Mouse (Mus musculus) CH12.LX (cell line): Measurements from ENCODE around the gene Cldn14. TPM values are rescaled to one million over a fixed set of nuclear protein-coding genes. Genes with fewer than 3 reads are reported as not detected.

Experiments
- DNase-seq: peaks from one replicate; pipeline ENCODE4 v3.0.0-alpha.2; 2013; ENCODE audit errors: extremely low read depth
- H3K27ac ChIP-seq: 2 replicates; pipeline ENCODE4 v1.5.1; 2012; ENCODE audit warnings: low read depth, mild to moderate bottlenecking, control low read depth, moderate library complexity; ENCODE audit not compliant: insufficient read depth
- H3K27me3 ChIP-seq: replicated peaks from 2 replicates; pipeline ENCODE3; 2012; ENCODE audit warnings: inconsistent platforms
- H3K36me3 ChIP-seq, 2 experiments: replicated peaks in 1 of 2; 2 replicates each; pipeline versions ENCODE3 to v1.6.1; 2012; ENCODE audit warnings: inconsistent platforms in 1 of 2, low read length in 1 of 2, mild to moderate bottlenecking in 1 of 2, mixed read lengths in 1 of 2, moderate library complexity in 1 of 2; ENCODE audit not compliant: control insufficient read depth in 1 of 2, insufficient read depth in 1 of 2
- H3K4me1 ChIP-seq, 2 experiments: 2 replicates each; pipeline ENCODE4 v1.6.1; 2012; ENCODE audit warnings: inconsistent platforms in 1 of 2, moderate library complexity in 1 of 2; ENCODE audit not compliant: insufficient read depth in 2 of 2, control insufficient read depth in 1 of 2
- H3K4me2 ChIP-seq: 2 replicates; pipeline ENCODE4 v1.6.1; 2012; ENCODE audit warnings: low read depth, mild to moderate bottlenecking, control low read depth; ENCODE audit not compliant: poor library complexity, insufficient read depth, severe bottlenecking
- H3K4me3 ChIP-seq, 3 experiments: fragments of 150-350 bp in 1 of 3; sonication (generic) in 1 of 3; replicated peaks in 1 of 3; 2 replicates each; pipeline versions ENCODE3 to v1.5.1; 2011 to 2012; ENCODE audit warnings: low read depth in 2 of 3, low read length in 2 of 3, mild to moderate bottlenecking in 2 of 3, moderate library complexity in 2 of 3, control low read depth in 1 of 3, improper control_type of control experiment in 1 of 3, inconsistent platforms in 1 of 3, mixed read lengths in 1 of 3; ENCODE audit not compliant: poor library complexity in 1 of 3
- H3K79me2 ChIP-seq: replicated peaks from 2 replicates; pipeline ENCODE4 v1.6.1; 2012; ENCODE audit warnings: mild to moderate bottlenecking, moderate library complexity; ENCODE audit not compliant: control insufficient read depth, poor library complexity, insufficient read depth, severe bottlenecking; ENCODE audit errors: extremely low read depth
- H3K9ac ChIP-seq: 2 replicates; pipeline ENCODE4 v1.6.1; 2012; ENCODE audit warnings: low read depth, mild to moderate bottlenecking, control low read depth, moderate library complexity; ENCODE audit not compliant: insufficient read depth
- H3K9me3 ChIP-seq: replicated peaks from 2 replicates; pipeline ENCODE3; 2012; ENCODE audit warnings: low read length, inconsistent platforms, mixed read lengths
- CHD2 ChIP-seq: IDR thresholded peaks from 2 replicates; pipeline ENCODE4 v1.6.1; 2011; ENCODE audit warnings: low read length, improper control_type of control experiment
- CTCF ChIP-seq, 2 experiments: IDR thresholded peaks in 1 of 2; conservative IDR thresholded peaks in 1 of 2; 2 replicates each; pipeline ENCODE4 v1.5.1; 2011 to 2012; ENCODE audit warnings: low read depth in 2 of 2, low read length in 2 of 2, improper control_type of control experiment in 1 of 2, inconsistent platforms in 1 of 2, mild to moderate bottlenecking in 1 of 2, moderate library complexity in 1 of 2
- E2F4 ChIP-seq: IDR thresholded peaks from 2 replicates; pipeline ENCODE4 v1.6.1; 2011; ENCODE audit warnings: low read depth, low read length, improper control_type of control experiment; ENCODE audit not compliant: insufficient replicate concordance
- ELF1 ChIP-seq: IDR thresholded peaks from 2 replicates; pipeline ENCODE4 v1.6.1; 2014; ENCODE audit warnings: low read depth, mild to moderate bottlenecking, inconsistent platforms, low read length, improper control_type of control experiment
- EP300 ChIP-seq: IDR thresholded peaks from 2 replicates; pipeline ENCODE4 v1.6.1; 2011; ENCODE audit warnings: low read length, improper control_type of control experiment
- ETS1 ChIP-seq: conservative IDR thresholded peaks from 2 replicates; pipeline ENCODE4 v1.6.1; 2012; ENCODE audit warnings: low read depth, mild to moderate bottlenecking, inconsistent platforms, low read length, improper control_type of control experiment, moderate library complexity
- IRF4 ChIP-seq: IDR thresholded peaks from 2 replicates; pipeline ENCODE4 v1.6.1; 2014; ENCODE audit warnings: low read depth, mild to moderate bottlenecking, inconsistent platforms, low read length, improper control_type of control experiment
- JUND ChIP-seq: conservative IDR thresholded peaks from 2 replicates; pipeline ENCODE4 v1.6.1; 2011; ENCODE audit warnings: low read depth, low read length, improper control_type of control experiment
- KAT2A ChIP-seq: IDR thresholded peaks from 2 replicates; pipeline ENCODE4 v1.6.1; 2012; ENCODE audit warnings: low read length, improper control_type of control experiment, inconsistent platforms; ENCODE audit not compliant: insufficient replicate concordance
- MAX ChIP-seq: IDR thresholded peaks from 2 replicates; pipeline ENCODE4 v1.6.1; 2011; ENCODE audit warnings: low read length, improper control_type of control experiment
- MEF2A ChIP-seq: IDR thresholded peaks from 2 replicates; pipeline ENCODE4 v1.6.1; 2014; ENCODE audit warnings: low read depth, mild to moderate bottlenecking, inconsistent platforms, low read length, improper control_type of control experiment, borderline replicate concordance
- MXI1 ChIP-seq: IDR thresholded peaks from 2 replicates; pipeline ENCODE4 v1.6.1; 2011; ENCODE audit warnings: mild to moderate bottlenecking, low read depth, low read length, improper control_type of control experiment
- MYC ChIP-seq: IDR thresholded peaks from 2 replicates; pipeline ENCODE4 v1.6.1; 2011; ENCODE audit warnings: low read depth, mild to moderate bottlenecking, improper control_type of control experiment, low read length
- NELFE ChIP-seq: IDR thresholded peaks from 2 replicates; pipeline ENCODE4 v1.6.1; 2011; ENCODE audit warnings: low read depth, low read length, improper control_type of control experiment
- NRF1 ChIP-seq: IDR thresholded peaks from 2 replicates; pipeline ENCODE4 v1.6.1; 2014; ENCODE audit warnings: low read depth, mild to moderate bottlenecking, inconsistent platforms, low read length, improper control_type of control experiment, moderate library complexity
- POLR2AphosphoS2 ChIP-seq: IDR thresholded peaks from 2 replicates; pipeline ENCODE4 v1.6.1; 2011; ENCODE audit warnings: low read depth, low read length, improper control_type of control experiment
- RAD21 ChIP-seq: IDR thresholded peaks from 2 replicates; pipeline ENCODE4 v1.6.1; 2011; ENCODE audit warnings: low read depth, mild to moderate bottlenecking, low read length, improper control_type of control experiment, moderate library complexity
- RCOR1 ChIP-seq: conservative IDR thresholded peaks from 2 replicates; pipeline ENCODE4 v1.6.1; 2012; ENCODE audit warnings: low read depth, mild to moderate bottlenecking, inconsistent platforms, low read length, improper control_type of control experiment
- SIN3A ChIP-seq: IDR thresholded peaks from 2 replicates; pipeline ENCODE4 v1.6.1; 2012; ENCODE audit warnings: low read length, improper control_type of control experiment, inconsistent platforms
- UBTF ChIP-seq: IDR thresholded peaks from 2 replicates; pipeline ENCODE4 v1.6.1; 2012; ENCODE audit warnings: low read depth, mild to moderate bottlenecking, inconsistent platforms, low read length, improper control_type of control experiment, moderate library complexity
- USF2 ChIP-seq: conservative IDR thresholded peaks from 2 replicates; pipeline ENCODE4 v1.6.1; 2011; ENCODE audit warnings: low read depth, low read length, improper control_type of control experiment
- dilution Hi-C: fragments of 300-500 bp; cut with MboI; formaldehyde crosslinking; loops from 2 replicates; pipeline ENCODE4 v1.14.3; 2020; ENCODE audit warnings: low sequenced_read_pairs; ENCODE audit not compliant: extremely low pct_unique_long_range_greater_than_20kb, extremely low pct_ligation_motif_present
- in situ Hi-C: fragments of 300-500 bp; cut with MboI; formaldehyde crosslinking; loops from 3 replicates; pipeline ENCODE4 v1.14.3; 2019; ENCODE audit warnings: low sequenced_read_pairs, low pct_ligation_motif_present, low pct_unique_long_range_greater_than_20kb, mixed read lengths
- polyA plus RNA-seq: library from polyadenylated mRNA; unstranded; fragments of >175 nt; gene quantifications from 2 replicates; pipeline ENCODE4 v1.2.1, GENCODE M21; 2012; ENCODE audit warnings: low read depth; ENCODE audit not compliant: insufficient read length
- total RNA-seq, 2 experiments: library from RNA; depleted of rRNA; stranded (reverse); fragments of 300-350 nt in 1 of 2; fragments of >200 nt in 1 of 2; gene quantifications; 2 replicates each; pipeline ENCODE4 v1.2.3; 2012 to 2014

Gene Cldn14
- total and polyA plus RNA-seq, 3 experiments: 0.15 to 0.25 (median 0.21) TPM

DNA sequence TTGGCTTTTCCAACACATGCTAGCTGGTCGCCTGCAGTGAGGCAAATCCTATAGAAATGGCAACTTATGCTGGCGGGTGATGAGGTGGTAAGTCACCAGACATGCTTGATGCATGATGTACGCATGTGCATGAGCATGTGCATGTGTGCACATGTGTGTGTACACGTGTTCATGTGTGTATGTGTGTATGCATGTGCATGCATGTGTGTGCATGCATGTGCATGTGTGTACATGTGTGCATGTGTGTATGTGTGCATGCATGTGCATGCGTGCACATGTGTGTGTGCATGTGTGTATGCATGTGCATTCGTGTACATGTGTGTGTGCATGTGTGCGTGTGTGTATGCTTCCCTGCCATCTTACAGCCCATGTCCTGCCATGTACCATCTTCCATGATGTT is 28.6 kb upstream of the Cldn14 start:
- dilution Hi-C loops (no loop called here), in situ Hi-C loops (loop anchor here (10.0 kb wide), 1 partner anchor 218 kb away; no protein-coding TSS in a partner anchor)
- Histone ChIP-seq H3K27me3 (no peaks in the 10 kb centered on the region), H3K4me3 (peak overlapping the region in 1 of 3 experiments; percentile 6), H3K9me3 (no peaks in the 10 kb centered on the region), H3K36me3 (peaks cover 0 to 2% of the 10 kb centered on the region in 2 experiments), H3K9ac (no peak overlapping the region), H3K79me2 (no peaks in the 10 kb centered on the region), H3K4me2 (no peak overlapping the region), H3K4me1 (peaks cover 9 to 14% of the 10 kb centered on the region in 2 experiments; a peak in 3 of 4 replicates), H3K27ac (no peak overlapping the region; the same call in 1 of the 2 replicates)
- no peak for DNase-seq
- TF ChIP-seq KAT2A: no peak
- no peak for TF ChIP-seq NELFE
- 0 out of 2 replicates have a peak, but pooled peaks have one; percentile 21 for TF ChIP-seq MAX
- TF ChIP-seq MYC: no peak
- TF ChIP-seq POLR2AphosphoS2: no peak
- TF ChIP-seq CHD2: no peak
- TF ChIP-seq SIN3A: no peak
- no peak for TF ChIP-seq JUND

DNA sequence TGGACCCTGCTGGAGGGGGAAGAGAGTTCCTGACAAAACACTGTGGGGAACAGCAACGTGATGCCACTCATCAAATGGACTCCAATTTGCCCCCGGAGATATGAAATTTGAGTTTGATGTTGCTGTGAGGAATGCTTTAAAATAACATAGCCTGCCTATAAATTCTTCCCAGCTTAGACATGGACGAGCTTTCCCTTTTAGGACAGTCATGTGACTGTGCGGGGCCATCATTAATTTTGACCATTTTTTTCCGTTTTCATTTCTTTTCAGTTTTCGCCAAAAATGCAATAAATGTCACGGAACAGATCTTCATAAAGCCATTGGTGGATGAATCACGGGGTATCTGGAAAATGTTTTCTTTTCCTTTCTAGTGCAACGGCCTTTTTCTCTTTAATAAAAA is 25.5 kb upstream of the Cldn14 start:
- H3K79me2 ChIP-seq: no peaks in the 10 kb centered on the region
- no peaks in the 10 kb centered on the region for H3K27me3 ChIP-seq
- peaks cover 0 to 2% of the 10 kb centered on the region in 2 experiments for H3K36me3 ChIP-seq
- H3K4me3 ChIP-seq: no peak overlapping the region
- in situ Hi-C loops (loop anchor here (10.0 kb wide), 1 partner anchor 221 kb away; no protein-coding TSS in a partner anchor), dilution Hi-C loops (no loop called here)
- TF ChIP-seq CTCF (conservative IDR thresholded peaks at IDR 0.05 in 1 of 2, IDR thresholded peaks at IDR 0.05 in 1 of 2; ENCODE audit: low read depth in 2 of 2, low read length in 2 of 2): no peak
- TF ChIP-seq RCOR1: no peak
- TF ChIP-seq MYC: no peak
- TF ChIP-seq RAD21: no peak
- TF ChIP-seq MEF2A: no peak
- no peak for TF ChIP-seq CHD2
- TF ChIP-seq IRF4: no peak
- no peak for TF ChIP-seq UBTF
- no peak for TF ChIP-seq ELF1
- no peak for TF ChIP-seq ETS1
- no peak for TF ChIP-seq E2F4
- TF ChIP-seq MXI1: no peak
- TF ChIP-seq EP300: no peak
- TF ChIP-seq NRF1: no peak
- TF ChIP-seq USF2: no peak
- H3K9ac ChIP-seq: no peak overlapping the region
- H3K27ac ChIP-seq: no peak overlapping the region
- no peak for DNase-seq
- H3K4me1 ChIP-seq: peaks cover 3 to 15% of the 10 kb centered on the region in 2 experiments
- no peak overlapping the region for H3K4me2 ChIP-seq
- no peaks in the 10 kb centered on the region for H3K9me3 ChIP-seq
